Mouse (Mus musculus): Measurements from ENCODE around the gene Cnot2. TPM values are rescaled to one million over a fixed set of nuclear protein-coding genes. Genes with fewer than 3 reads are reported as not detected.

The Cnot2 gene
- polyA plus RNA-seq, 1 experiment from 2014 or later = 95.4 TPM

- ATAC-seq (replicated peaks; ENCODE audit: low FRiP score, low TSS enrichment, low read depth) = no peak
- no peak overlapping the region for H3K9ac ChIP-seq (ENCODE audit: low read length)
These were observed 65.7 kb downstream of the Cnot2 start for GRCm38 (mm10) chr10:116515590-116515989.

GRCm38 (mm10) chr10:116515158-116515557, 66.2 kb downstream of the Cnot2 start:
- Histone ChIP-seq H3K4me1 (replicated peaks; ENCODE audit: control insufficient read depth, insufficient read depth, low read length) (no peaks in the 10 kb centered on the region), H3K27ac (ENCODE audit: low read depth) (no peak overlapping the region), H3K27me3 (replicated peaks; ENCODE audit: control insufficient read depth, insufficient read depth, low read length) (no peaks in the 10 kb centered on the region), H3K4me2 (ENCODE audit: low read length) (no peak overlapping the region), H3K9ac (ENCODE audit: low read length) (no peak overlapping the region), H3K36me3 (ENCODE audit: control insufficient read depth, insufficient read depth, low read length) (no peaks in the 10 kb centered on the region), H3K4me3 (ENCODE audit: low read depth, low read length) (no peak overlapping the region), H3K9me3 (ENCODE audit: control insufficient read depth, low read length) (no peaks in the 10 kb centered on the region)
- WGBS = 92% methylated on average over 4 of the region's 4 CpGs
- DNase-seq (ENCODE audit: low spot score) (no peak), ATAC-seq (replicated peaks; ENCODE audit: low FRiP score, low TSS enrichment, low read depth) (no peak)

More at GRCm38 (mm10) chr10:116515590-116515989, 65.7 kb downstream of the Cnot2 start:
- no peaks in the 10 kb centered on the region for H3K9me3 ChIP-seq (ENCODE audit: control insufficient read depth, low read length)
- no peaks in the 10 kb centered on the region for H3K27me3 ChIP-seq (replicated peaks; ENCODE audit: control insufficient read depth, insufficient read depth, low read length)
- H3K4me1 ChIP-seq (replicated peaks; ENCODE audit: control insufficient read depth, insufficient read depth, low read length) = no peaks in the 10 kb centered on the region
- DNase-seq (ENCODE audit: low spot score) = no peak
- H3K4me2 ChIP-seq (ENCODE audit: low read length) = no peak overlapping the region
- no peak overlapping the region for H3K4me3 ChIP-seq (ENCODE audit: low read depth, low read length)
- 91% methylated on average over 6 of the region's 6 CpGs for WGBS
- no peak overlapping the region for H3K27ac ChIP-seq (ENCODE audit: low read depth)
- H3K36me3 ChIP-seq (ENCODE audit: control insufficient read depth, insufficient read depth, low read length) = no peaks in the 10 kb centered on the region

GRCm38 (mm10) chr10:116513254-116513635, 68.1 kb downstream of the Cnot2 start:
- WGBS = 72% methylated on average over 7 of the region's 7 CpGs
- no peak overlapping the region for H3K4me2 ChIP-seq (ENCODE audit: low read length)

GRCm38 (mm10) chr10:116512521-116513253, 68.6 kb downstream of the Cnot2 start:
- 83% methylated on average over 11 of the region's 11 CpGs for whole genome bisulfite sequencing
- Histone ChIP-seq H3K27me3 (replicated peaks; ENCODE audit: control insufficient read depth, insufficient read depth, low read length) (no peaks in the 10 kb centered on the region), H3K9me3 (ENCODE audit: control insufficient read depth, low read length) (no peaks in the 10 kb centered on the region), H3K4me1 (replicated peaks; ENCODE audit: control insufficient read depth, insufficient read depth, low read length) (no peaks in the 10 kb centered on the region), H3K9ac (ENCODE audit: low read length) (no peak overlapping the region), H3K4me2 (ENCODE audit: low read length) (no peak overlapping the region), H3K27ac (ENCODE audit: low read depth) (no peak overlapping the region), H3K36me3 (ENCODE audit: control insufficient read depth, insufficient read depth, low read length) (no peaks in the 10 kb centered on the region), H3K4me3 (ENCODE audit: low read depth, low read length) (no peak overlapping the region)
- DNase-seq (ENCODE audit: low spot score) (no peak), ATAC-seq (replicated peaks; ENCODE audit: low FRiP score, low TSS enrichment, low read depth) (no peak)

More at GRCm38 (mm10) chr10:116513254-116513635, 68.1 kb downstream of the Cnot2 start:
- Histone ChIP-seq H3K36me3 (ENCODE audit: control insufficient read depth, insufficient read depth, low read length) (no peaks in the 10 kb centered on the region), H3K9me3 (ENCODE audit: control insufficient read depth, low read length) (no peaks in the 10 kb centered on the region), H3K27me3 (replicated peaks; ENCODE audit: control insufficient read depth, insufficient read depth, low read length) (no peaks in the 10 kb centered on the region), H3K27ac (ENCODE audit: low read depth) (no peak overlapping the region), H3K4me1 (replicated peaks; ENCODE audit: control insufficient read depth, insufficient read depth, low read length) (no peaks in the 10 kb centered on the region), H3K4me3 (ENCODE audit: low read depth, low read length) (no peak overlapping the region), H3K9ac (ENCODE audit: low read length) (no peak overlapping the region)
- DNase-seq (ENCODE audit: low spot score) = no peak
- ATAC-seq (replicated peaks; ENCODE audit: low FRiP score, low TSS enrichment, low read depth) = no peak

GRCm38 (mm10) chr10:116505303-116506014, 75.9 kb downstream of the Cnot2 start:
- Histone ChIP-seq H3K9me3 (ENCODE audit: control insufficient read depth, low read length) (no peaks in the 10 kb centered on the region), H3K27me3 (replicated peaks; ENCODE audit: control insufficient read depth, insufficient read depth, low read length) (no peaks in the 10 kb centered on the region), H3K4me1 (replicated peaks; ENCODE audit: control insufficient read depth, insufficient read depth, low read length) (no peaks in the 10 kb centered on the region), H3K4me2 (ENCODE audit: low read length) (no peak overlapping the region), H3K4me3 (ENCODE audit: low read depth, low read length) (no peak overlapping the region), H3K27ac (ENCODE audit: low read depth) (no peak overlapping the region), H3K9ac (ENCODE audit: low read length) (no peak overlapping the region), H3K36me3 (ENCODE audit: control insufficient read depth, insufficient read depth, low read length) (0 out of 2 replicates have a peak, but pooled peaks cover 13% of the 10 kb centered on the region)
- ATAC-seq (replicated peaks; ENCODE audit: low FRiP score, low TSS enrichment, low read depth) (no peak), DNase-seq (ENCODE audit: low spot score) (no peak)
- 87% methylated on average over 7 of the region's 7 CpGs for WGBS

DNA sequence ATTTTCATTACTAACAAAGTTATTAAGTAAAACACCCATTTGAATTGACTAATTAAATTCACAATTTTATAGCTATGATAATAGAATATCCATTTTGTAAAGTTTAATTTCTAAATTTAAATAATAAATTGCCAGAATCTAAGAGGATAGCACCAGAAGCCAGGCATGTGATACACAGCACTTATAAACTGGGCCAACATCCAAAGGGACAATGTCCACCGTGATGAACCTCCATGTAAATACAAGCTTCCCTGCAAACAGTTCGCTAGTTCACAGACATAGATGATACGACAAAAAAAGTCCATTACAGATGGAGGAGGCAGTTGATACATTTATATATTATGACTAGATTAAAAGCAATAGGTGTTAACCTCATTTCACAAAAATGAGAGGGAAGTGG, 88.5 kb downstream of the Cnot2 start:
- no peaks in the 10 kb centered on the region for H3K27me3 ChIP-seq (replicated peaks; ENCODE audit: control insufficient read depth, insufficient read depth, low read length)
- WGBS = 92% methylated on average over 3 of the region's 3 CpGs
- no peak overlapping the region for H3K4me3 ChIP-seq (ENCODE audit: low read depth, low read length)
- H3K9ac ChIP-seq (ENCODE audit: low read length) = no peak overlapping the region
- no peaks in the 10 kb centered on the region for H3K9me3 ChIP-seq (ENCODE audit: control insufficient read depth, low read length)
- no peaks in the 10 kb centered on the region for H3K4me1 ChIP-seq (replicated peaks; ENCODE audit: control insufficient read depth, insufficient read depth, low read length)
- H3K36me3 ChIP-seq (ENCODE audit: control insufficient read depth, insufficient read depth, low read length) = peaks cover 70% of the 10 kb centered on the region
- H3K27ac ChIP-seq (ENCODE audit: low read depth) = no peak overlapping the region
- H3K4me2 ChIP-seq (ENCODE audit: low read length) = no peak overlapping the region
- DNase-seq (ENCODE audit: low spot score) (no peak), ATAC-seq (replicated peaks; ENCODE audit: low FRiP score, low TSS enrichment, low read depth) (no peak)

DNA sequence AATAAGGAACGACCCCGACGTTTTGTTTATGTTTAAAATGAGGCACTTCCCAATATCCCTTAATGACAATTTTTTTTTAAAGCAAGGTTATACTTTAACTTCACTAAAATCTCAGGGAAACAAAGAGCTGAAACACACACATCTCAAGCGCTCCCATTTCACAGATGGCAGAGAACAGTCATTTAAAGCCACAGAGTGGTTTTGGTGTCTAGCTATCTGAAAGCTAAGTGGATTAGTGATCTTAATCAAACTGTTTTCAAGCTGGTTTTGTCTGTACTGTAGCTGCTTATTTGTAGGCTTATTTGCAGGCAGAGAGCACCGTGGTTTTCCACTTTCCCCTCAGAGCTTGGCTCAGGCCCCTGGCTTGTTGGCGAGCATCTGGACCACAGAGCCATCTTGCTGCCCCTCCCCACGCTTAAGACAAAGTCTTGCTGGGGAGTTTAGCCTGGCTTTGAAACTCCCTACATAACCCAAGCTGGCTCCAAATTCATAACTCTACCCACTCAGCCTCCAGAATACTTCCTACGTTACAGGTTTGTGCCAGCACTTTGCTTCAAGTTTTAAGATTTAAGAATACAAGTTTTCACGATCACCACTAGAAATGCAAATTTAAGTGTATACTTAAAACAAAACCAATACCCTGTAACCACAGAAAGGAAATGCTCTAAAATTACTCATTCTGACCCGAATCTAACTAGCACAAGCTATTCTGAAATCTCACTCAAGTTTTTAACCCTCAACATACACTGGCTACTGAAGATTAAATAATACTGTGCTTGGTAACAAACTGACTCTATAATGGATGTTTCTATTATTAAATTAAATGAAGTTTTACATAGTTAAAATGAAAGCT, 94.2 kb downstream of the Cnot2 start:
- no peaks in the 10 kb centered on the region for H3K27me3 ChIP-seq (replicated peaks; ENCODE audit: control insufficient read depth, insufficient read depth, low read length)
- H3K4me3 ChIP-seq (ENCODE audit: low read depth, low read length) = no peak overlapping the region
- no peaks in the 10 kb centered on the region for H3K9me3 ChIP-seq (ENCODE audit: control insufficient read depth, low read length)
- no peak overlapping the region for H3K9ac ChIP-seq (ENCODE audit: low read length)
- DNase-seq (ENCODE audit: low spot score) (no peak), ATAC-seq (replicated peaks; ENCODE audit: low FRiP score, low TSS enrichment, low read depth) (no peak)
- 81% methylated on average over 10 of the region's 10 CpGs for WGBS
- H3K27ac ChIP-seq (ENCODE audit: low read depth) = no peak overlapping the region
- peaks cover 53% of the 10 kb centered on the region for H3K36me3 ChIP-seq (ENCODE audit: control insufficient read depth, insufficient read depth, low read length)
- H3K4me1 ChIP-seq (replicated peaks; ENCODE audit: control insufficient read depth, insufficient read depth, low read length) = no peaks in the 10 kb centered on the region
- H3K4me2 ChIP-seq (ENCODE audit: low read length) = no peak overlapping the region

DNA sequence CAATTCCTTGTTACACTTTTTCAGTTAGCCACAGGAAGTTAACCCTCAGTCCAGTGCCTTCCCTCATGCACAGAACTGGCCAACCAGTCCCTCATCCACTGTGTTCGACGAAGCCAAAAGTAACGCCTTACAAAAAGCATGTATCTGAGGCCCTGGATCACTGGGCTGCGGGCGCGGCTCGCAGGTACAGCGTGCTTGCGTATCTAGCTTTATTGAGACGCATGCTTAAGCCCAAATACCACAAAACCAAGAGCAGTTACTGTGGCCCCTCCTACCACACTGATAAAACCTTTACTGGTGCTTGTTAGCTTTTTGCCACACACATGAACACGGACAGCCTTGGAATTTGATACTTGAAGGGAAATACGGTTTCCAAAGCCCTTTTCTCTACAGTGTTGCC, 99.4 kb downstream of the Cnot2 start:
- ATAC-seq (replicated peaks; ENCODE audit: low FRiP score, low TSS enrichment, low read depth) (no peak), DNase-seq (ENCODE audit: low spot score) (no peak)
- WGBS = 86% methylated on average over 12 of the region's 12 CpGs
- Histone ChIP-seq H3K27ac (ENCODE audit: low read depth) (no peak overlapping the region), H3K4me1 (replicated peaks; ENCODE audit: control insufficient read depth, insufficient read depth, low read length) (no peaks in the 10 kb centered on the region), H3K36me3 (ENCODE audit: control insufficient read depth, insufficient read depth, low read length) (peaks cover 33% of the 10 kb centered on the region), H3K9me3 (ENCODE audit: control insufficient read depth, low read length) (no peaks in the 10 kb centered on the region), H3K27me3 (replicated peaks; ENCODE audit: control insufficient read depth, insufficient read depth, low read length) (no peaks in the 10 kb centered on the region), H3K4me3 (ENCODE audit: low read depth, low read length) (no peak overlapping the region), H3K4me2 (ENCODE audit: low read length) (no peak overlapping the region), H3K9ac (ENCODE audit: low read length) (no peak overlapping the region)
